Mouse (Mus musculus): ENCODE data around the gene Map2k4. TPM values are rescaled to one million over a fixed set of nuclear protein-coding genes. Genes with fewer than 3 reads are reported as not detected.

Gene Map2k4
- total and polyA plus RNA-seq, 2 experiments from 2014 or later = 123 to 175 TPM

DNA sequence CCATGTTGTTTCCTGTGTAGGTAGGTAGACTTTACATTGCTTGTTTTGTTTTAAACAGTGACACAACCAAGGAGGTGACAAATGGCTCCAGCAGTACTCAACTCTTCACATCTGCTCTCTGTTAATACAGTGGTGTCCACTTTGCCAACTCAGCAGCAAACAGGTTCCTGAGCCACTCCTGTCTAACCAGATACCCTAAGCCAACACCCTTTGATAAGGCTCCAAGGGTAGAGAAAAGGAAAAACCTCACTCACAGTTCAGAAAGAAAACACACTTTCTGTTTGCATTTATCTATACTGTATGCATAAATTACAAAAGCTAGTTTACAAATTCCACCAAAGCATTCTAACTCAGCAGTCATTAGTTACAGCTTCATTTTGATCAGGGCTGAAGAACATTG, 48.2 kb downstream of the Map2k4 start:
- no peaks in the 10 kb centered on the region for H3K9me3 ChIP-seq (ENCODE audit: low read length)
- H3K27me3 ChIP-seq (ENCODE audit: insufficient read depth, low read length) = no peaks in the 10 kb centered on the region
- H3K4me3 ChIP-seq (ENCODE audit: low read depth, low read length) = no peak overlapping the region
- H3K27ac ChIP-seq (ENCODE audit: low read depth, low read length) = no peak overlapping the region
- DNase-seq (ENCODE audit: low spot score) = no peak
- H3K9ac ChIP-seq (replicated peaks; ENCODE audit: low read length, poor library complexity, severe bottlenecking) = no peak overlapping the region
- H3K36me3 ChIP-seq (ENCODE audit: insufficient read depth, low read length) = 0 out of 2 replicates have a peak, but pooled peaks cover 1% of the 10 kb centered on the region
- no peak for ATAC-seq (ENCODE audit: low FRiP score)
- no peak overlapping the region for H3K4me2 ChIP-seq (ENCODE audit: low read depth, low read length, poor library complexity, severe bottlenecking)
- TF ChIP-seq CTCF (IDR thresholded peaks at IDR 0.05) = no peak
- H3K4me1 ChIP-seq (ENCODE audit: insufficient read depth, low read length) = no peaks in the 10 kb centered on the region

DNA sequence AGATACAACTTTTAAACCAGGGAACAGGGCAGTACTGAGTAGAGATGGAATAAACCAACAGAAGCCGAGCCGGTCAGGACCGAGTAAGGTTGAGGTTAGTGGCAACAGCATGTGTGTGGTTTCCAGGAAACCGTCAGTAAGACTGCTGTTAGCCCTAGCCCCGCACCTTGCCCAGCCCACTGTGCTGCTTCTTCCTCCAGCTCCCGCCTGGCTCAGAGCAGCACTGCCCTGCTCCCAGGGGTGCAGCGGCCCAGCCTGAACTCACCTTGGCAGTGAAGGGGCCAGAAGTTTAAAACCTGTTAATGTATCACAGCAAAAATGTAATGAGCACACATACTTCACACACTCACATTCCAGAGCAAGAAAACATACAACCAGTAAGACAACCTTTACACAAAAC, 53.4 kb downstream of the Map2k4 start:
- no peak for ATAC-seq (ENCODE audit: low FRiP score)
- Histone ChIP-seq H3K9me3 (ENCODE audit: low read length) (no peaks in the 10 kb centered on the region), H3K4me3 (ENCODE audit: low read depth, low read length) (no peak overlapping the region), H3K27me3 (ENCODE audit: insufficient read depth, low read length) (no peaks in the 10 kb centered on the region), H3K9ac (replicated peaks; ENCODE audit: low read length, poor library complexity, severe bottlenecking) (no peak overlapping the region), H3K36me3 (ENCODE audit: insufficient read depth, low read length) (peaks cover 8% of the 10 kb centered on the region; the same call in 1 of the 2 replicates), H3K4me1 (ENCODE audit: insufficient read depth, low read length) (no peaks in the 10 kb centered on the region), H3K27ac (ENCODE audit: low read depth, low read length) (no peak overlapping the region), H3K4me2 (ENCODE audit: low read depth, low read length, poor library complexity, severe bottlenecking) (no peak overlapping the region)
- no peak for TF ChIP-seq CTCF (IDR thresholded peaks at IDR 0.05)
- DNase-seq (ENCODE audit: low spot score) = no peak
- WGBS = 89% methylated on average over 7 of the region's 7 CpGs

DNA sequence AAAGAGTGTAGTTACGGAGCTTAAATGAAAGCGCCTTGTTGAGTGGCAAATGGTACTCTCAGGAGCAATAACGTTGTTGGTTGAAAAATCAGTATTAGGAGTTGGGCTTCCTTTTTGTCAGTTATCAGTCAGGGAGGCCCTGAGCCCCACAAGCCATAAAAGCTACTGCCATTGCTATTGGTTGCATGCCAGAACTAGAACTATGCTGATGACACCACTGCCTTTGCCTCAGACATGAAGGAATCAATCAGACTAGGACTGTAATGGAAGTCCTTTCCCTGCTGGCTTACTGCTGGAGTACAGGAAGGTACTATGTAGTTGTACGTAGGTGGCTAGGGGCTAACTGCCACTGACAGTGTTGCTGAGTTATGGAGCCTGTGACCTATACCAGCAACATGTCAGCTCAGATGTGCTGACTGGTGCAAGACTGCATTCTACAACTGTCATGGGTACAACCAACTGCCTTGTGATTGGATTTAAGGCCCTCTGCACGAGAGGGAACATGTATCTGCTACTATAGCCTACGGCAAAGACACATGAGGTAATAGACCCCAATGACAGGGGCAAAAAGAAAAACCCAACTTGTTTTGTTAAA, 58.4 kb downstream of the Map2k4 start:
- Histone ChIP-seq H3K27ac (ENCODE audit: low read depth, low read length) (no peak overlapping the region), H3K9me3 (ENCODE audit: low read length) (no peaks in the 10 kb centered on the region), H3K27me3 (ENCODE audit: insufficient read depth, low read length) (no peaks in the 10 kb centered on the region), H3K4me1 (ENCODE audit: insufficient read depth, low read length) (no peaks in the 10 kb centered on the region), H3K9ac (replicated peaks; ENCODE audit: low read length, poor library complexity, severe bottlenecking) (no peak overlapping the region), H3K4me2 (ENCODE audit: low read depth, low read length, poor library complexity, severe bottlenecking) (no peak overlapping the region), H3K36me3 (ENCODE audit: insufficient read depth, low read length) (peaks cover 14% of the 10 kb centered on the region; the same call in 1 of the 2 replicates), H3K4me3 (ENCODE audit: low read depth, low read length) (no peak overlapping the region)
- DNase-seq (ENCODE audit: low spot score) (peak; percentile 6), ATAC-seq (ENCODE audit: low FRiP score) (no peak)
- TF ChIP-seq CTCF (IDR thresholded peaks at IDR 0.05) = no peak
- 94% methylated on average over 6 of the region's 6 CpGs for WGBS

DNA sequence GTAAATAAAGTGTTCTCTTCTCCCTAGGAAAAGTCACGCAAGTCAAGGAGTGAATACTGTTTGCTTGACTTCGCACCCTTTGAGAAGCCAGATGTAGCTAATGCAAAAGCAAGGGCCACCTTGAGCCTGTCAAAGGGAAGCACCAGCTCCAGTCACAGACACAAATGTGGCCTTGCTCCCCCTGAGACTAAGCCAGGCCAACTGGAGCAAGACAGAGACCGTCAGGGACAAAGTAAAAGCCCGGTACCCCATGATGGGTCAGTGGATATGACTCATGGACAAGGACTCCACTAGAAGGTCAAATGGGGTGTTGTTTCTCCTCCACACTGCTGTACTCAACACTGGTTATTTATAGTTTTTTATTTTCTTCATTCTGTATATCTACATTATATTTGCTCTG, 59.2 kb downstream of the Map2k4 start:
- no peak for ATAC-seq (ENCODE audit: low FRiP score)
- H3K9me3 ChIP-seq (ENCODE audit: low read length) = no peaks in the 10 kb centered on the region
- no peaks in the 10 kb centered on the region for H3K27me3 ChIP-seq (ENCODE audit: insufficient read depth, low read length)
- no peaks in the 10 kb centered on the region for H3K4me1 ChIP-seq (ENCODE audit: insufficient read depth, low read length)
- H3K4me3 ChIP-seq (ENCODE audit: low read depth, low read length) = no peak overlapping the region
- no peak overlapping the region for H3K27ac ChIP-seq (ENCODE audit: low read depth, low read length)
- no peak for TF ChIP-seq CTCF (IDR thresholded peaks at IDR 0.05)
- H3K4me2 ChIP-seq (ENCODE audit: low read depth, low read length, poor library complexity, severe bottlenecking) = no peak overlapping the region
- peaks cover 12% of the 10 kb centered on the region; the same call in 1 of the 2 replicates for H3K36me3 ChIP-seq (ENCODE audit: insufficient read depth, low read length)
- no peak for DNase-seq (ENCODE audit: low spot score)
- no peak overlapping the region for H3K9ac ChIP-seq (replicated peaks; ENCODE audit: low read length, poor library complexity, severe bottlenecking)
- WGBS = 96% methylated on average over 4 of the region's 4 CpGs

DNA sequence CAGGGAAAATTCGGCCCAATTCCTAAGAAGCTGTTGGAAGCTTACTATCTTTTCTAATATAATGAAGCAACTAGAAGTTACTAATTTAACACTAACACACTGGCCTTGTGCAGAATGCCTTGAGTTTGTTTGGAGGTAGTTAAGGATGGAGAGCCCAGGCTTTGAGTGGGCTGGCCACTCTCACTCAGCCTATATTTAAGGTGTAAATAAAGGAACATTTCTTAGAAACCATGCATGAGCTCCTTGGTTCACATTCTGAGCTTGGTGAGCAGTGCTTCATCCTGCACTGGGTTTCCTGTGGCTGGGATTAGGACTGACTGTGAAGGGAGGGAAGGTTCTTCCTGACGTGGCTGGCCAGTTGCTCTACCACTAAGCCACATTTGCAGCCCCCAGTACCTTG, 64.4 kb downstream of the Map2k4 start:
- Histone ChIP-seq H3K9me3 (ENCODE audit: low read length) (no peaks in the 10 kb centered on the region), H3K36me3 (ENCODE audit: insufficient read depth, low read length) (peaks cover 8% of the 10 kb centered on the region; the same call in 1 of the 2 replicates), H3K9ac (replicated peaks; ENCODE audit: low read length, poor library complexity, severe bottlenecking) (no peak overlapping the region), H3K4me1 (ENCODE audit: insufficient read depth, low read length) (no peaks in the 10 kb centered on the region), H3K27me3 (ENCODE audit: insufficient read depth, low read length) (no peaks in the 10 kb centered on the region), H3K4me3 (ENCODE audit: low read depth, low read length) (no peak overlapping the region), H3K27ac (ENCODE audit: low read depth, low read length) (no peak overlapping the region), H3K4me2 (ENCODE audit: low read depth, low read length, poor library complexity, severe bottlenecking) (no peak overlapping the region)
- 96% methylated on average over 2 of the region's 2 CpGs for WGBS
- DNase-seq (ENCODE audit: low spot score) (no peak), ATAC-seq (ENCODE audit: low FRiP score) (no peak)
- TF ChIP-seq CTCF (IDR thresholded peaks at IDR 0.05) = no peak

DNA sequence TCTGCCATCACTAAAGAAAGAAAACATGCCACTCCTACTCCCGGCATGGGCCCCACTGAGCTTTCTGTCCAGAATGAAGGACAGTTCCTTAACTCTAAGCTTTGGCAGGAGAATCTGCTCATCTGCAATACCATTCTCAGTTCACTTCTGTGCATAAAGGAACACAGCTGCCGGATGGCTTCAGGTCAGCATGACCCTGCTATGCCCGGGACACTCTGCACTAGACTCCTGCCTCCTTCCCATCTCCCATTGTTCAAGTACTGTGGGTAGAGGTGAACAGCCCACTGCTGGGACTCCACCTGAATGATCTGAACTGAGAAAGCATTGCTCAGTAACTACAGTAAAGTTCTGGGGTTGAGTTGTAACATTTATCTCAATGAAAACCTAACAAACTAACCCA, 66.5 kb downstream of the Map2k4 start:
- DNase-seq (ENCODE audit: low spot score) (no peak), ATAC-seq (ENCODE audit: low FRiP score) (no peak)
- Histone ChIP-seq H3K36me3 (ENCODE audit: insufficient read depth, low read length) (peaks cover 8% of the 10 kb centered on the region; the same call in 1 of the 2 replicates), H3K4me1 (ENCODE audit: insufficient read depth, low read length) (no peaks in the 10 kb centered on the region), H3K4me2 (ENCODE audit: low read depth, low read length, poor library complexity, severe bottlenecking) (no peak overlapping the region), H3K27me3 (ENCODE audit: insufficient read depth, low read length) (no peaks in the 10 kb centered on the region), H3K9me3 (ENCODE audit: low read length) (no peaks in the 10 kb centered on the region), H3K4me3 (ENCODE audit: low read depth, low read length) (no peak overlapping the region), H3K27ac (ENCODE audit: low read depth, low read length) (no peak overlapping the region), H3K9ac (replicated peaks; ENCODE audit: low read length, poor library complexity, severe bottlenecking) (no peak overlapping the region)
- WGBS = 80% methylated on average over 3 of the region's 3 CpGs
- no peak for TF ChIP-seq CTCF (IDR thresholded peaks at IDR 0.05)

All from midbrain, postnatal 0 days (tissue).